Mouse (Mus musculus): ENCODE data around the gene Pdhb. TPM values are rescaled to one million over a fixed set of nuclear protein-coding genes. Genes with fewer than 3 reads are reported as not detected.

Gene Pdhb
- 259 and 285 TPM in 2 replicates for polyA plus RNA-seq (2015; fragmentation: Nextera tagmentation; extraction: Ambion mirVana)

- Histone ChIP-seq H3K4me2 (peak within 1 kb of the TSS; percentile 81), H3K9ac (peak within 1 kb of the TSS; percentile 95), H3K4me3 (peak within 1 kb of the TSS; percentile 98), H3K27me3 (no peaks in the 10 kb centered on the region), H3K36me3 (peaks cover 34% of the 10 kb centered on the region), H3K27ac (replicated peaks) (peak within 1 kb of the TSS; percentile 91), H3K4me1 (replicated peaks) (peaks cover 17% of the 10 kb centered on the region), H3K9me3 (no peaks in the 10 kb centered on the region)
- under 1% methylated on average over 64 of the region's 64 CpGs for WGBS
- ATAC-seq (ENCODE audit: low read depth), result peak; percentile 100
Observed at GRCm38 (mm10) chr14:8172507-8173410, at the start of gene Pdhb. Gene Pdhb (minus strand): TSS chr14:8173025.

DNA sequence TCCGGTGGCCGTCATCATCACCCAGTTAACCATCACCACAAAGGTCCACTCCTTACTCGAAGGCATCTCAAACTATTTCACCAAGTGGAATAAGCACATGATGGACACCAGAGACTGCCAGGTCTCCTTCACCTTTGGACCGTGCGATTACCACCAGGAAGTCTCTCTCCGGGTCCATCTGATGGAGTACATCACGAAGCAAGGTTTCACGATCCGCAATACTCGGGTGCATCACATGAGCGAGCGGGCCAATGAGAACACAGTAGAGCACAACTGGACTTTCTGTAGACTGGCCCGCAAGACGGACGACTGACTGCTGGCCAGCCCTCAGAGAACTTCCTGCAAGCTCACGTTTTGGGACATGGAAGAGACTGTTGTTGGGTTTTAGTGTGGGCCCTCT, 49.7 kb upstream of the Pdhb start:
- WGBS, result 95% methylated on average over 16 of the region's 16 CpGs
- H3K4me2 ChIP-seq, result no peak overlapping the region
- ATAC-seq (ENCODE audit: low read depth), result no peak

DNA sequence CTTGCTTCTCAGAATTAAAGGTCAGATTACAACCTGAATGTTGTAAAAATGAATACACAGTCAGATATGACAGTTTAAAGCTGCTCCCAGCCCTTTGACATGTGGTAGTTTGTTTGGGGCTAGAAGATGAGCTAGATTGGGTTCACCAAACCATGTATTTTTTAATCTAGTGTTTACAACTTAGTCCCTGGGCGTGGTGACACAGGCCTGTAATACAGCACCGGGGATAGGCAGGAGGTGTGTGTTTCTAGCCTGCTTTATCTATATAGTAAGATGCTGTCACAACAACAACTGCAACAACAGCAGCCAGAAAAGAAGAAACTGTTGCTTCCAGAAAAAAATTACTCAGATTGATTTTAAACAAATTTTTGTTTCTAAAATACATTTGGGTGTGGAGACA, 48.1 kb upstream of the Pdhb start:
- peaks cover 29% of the 10 kb centered on the region for H3K4me1 ChIP-seq (replicated peaks)
- H3K4me2 ChIP-seq, result no peak overlapping the region
- H3K9ac ChIP-seq, result no peak overlapping the region
- H3K27ac ChIP-seq (replicated peaks), result no peak overlapping the region
- H3K27me3 ChIP-seq, result peaks cover 13% of the 10 kb centered on the region
- peaks cover 16% of the 10 kb centered on the region for H3K36me3 ChIP-seq
- H3K9me3 ChIP-seq, result no peaks in the 10 kb centered on the region
- ATAC-seq (ENCODE audit: low read depth), result no peak
- no peak overlapping the region for H3K4me3 ChIP-seq
- WGBS, result 97% methylated on average over 2 of the region's 2 CpGs

More for the DNA sequence above, 49.7 kb upstream of the Pdhb start:
- H3K9ac ChIP-seq, result no peak overlapping the region
- peaks cover 22% of the 10 kb centered on the region for H3K4me1 ChIP-seq (replicated peaks)
- no peaks in the 10 kb centered on the region for H3K9me3 ChIP-seq
- 0 out of 2 replicates have a peak, but pooled peaks cover 1% of the 10 kb centered on the region for H3K27me3 ChIP-seq
- H3K36me3 ChIP-seq, result peaks cover 16% of the 10 kb centered on the region
- H3K27ac ChIP-seq (replicated peaks), result no peak overlapping the region
- H3K4me3 ChIP-seq, result no peak overlapping the region

GRCm38 (mm10) chr14:8220306-8220705, 47.5 kb upstream of the Pdhb start:
- Histone ChIP-seq H3K4me2 (no peak overlapping the region), H3K4me1 (replicated peaks) (peaks cover 36% of the 10 kb centered on the region), H3K9me3 (no peaks in the 10 kb centered on the region), H3K36me3 (peaks cover 16% of the 10 kb centered on the region), H3K4me3 (no peak overlapping the region), H3K27me3 (peaks cover 19% of the 10 kb centered on the region), H3K9ac (no peak overlapping the region), H3K27ac (replicated peaks) (no peak overlapping the region)
- no peak for ATAC-seq (ENCODE audit: low read depth)
- 64% methylated on average over 7 of the region's 7 CpGs for WGBS

GRCm38 (mm10) chr14:8219876-8220275, 47.1 kb upstream of the Pdhb start:
- H3K4me2 ChIP-seq, result no peak overlapping the region
- no peaks in the 10 kb centered on the region for H3K9me3 ChIP-seq
- no peak overlapping the region for H3K4me3 ChIP-seq
- H3K9ac ChIP-seq, result no peak overlapping the region
- peaks cover 22% of the 10 kb centered on the region for H3K27me3 ChIP-seq
- peaks cover 40% of the 10 kb centered on the region for H3K4me1 ChIP-seq (replicated peaks)
- H3K36me3 ChIP-seq, result peaks cover 16% of the 10 kb centered on the region
- H3K27ac ChIP-seq (replicated peaks), result no peak overlapping the region
- ATAC-seq (ENCODE audit: low read depth), result no peak
- 40% methylated on average over 11 of the region's 11 CpGs for WGBS

- Histone ChIP-seq H3K27me3 (peaks cover 22% of the 10 kb centered on the region), H3K4me3 (no peak overlapping the region), H3K36me3 (peaks cover 16% of the 10 kb centered on the region), H3K4me1 (replicated peaks) (peaks cover 44% of the 10 kb centered on the region), H3K27ac (replicated peaks) (peak overlapping the region; percentile 52), H3K4me2 (peak overlapping the region; percentile 18), H3K9ac (peak overlapping the region; percentile 31; the same call in 1 of the 2 replicates), H3K9me3 (no peaks in the 10 kb centered on the region)
- WGBS, result 9% methylated on average over 10 of the region's 10 CpGs
- no peak for ATAC-seq (ENCODE audit: low read depth)
Observed at GRCm38 (mm10) chr14:8218730-8219380, 46.0 kb upstream of the Pdhb start.

- Histone ChIP-seq H3K9me3 (no peaks in the 10 kb centered on the region), H3K4me2 (peak overlapping the region; percentile 18), H3K27me3 (peaks cover 22% of the 10 kb centered on the region), H3K36me3 (peaks cover 12% of the 10 kb centered on the region), H3K9ac (no peak overlapping the region), H3K4me1 (replicated peaks) (peaks cover 44% of the 10 kb centered on the region), H3K27ac (replicated peaks) (no peak overlapping the region), H3K4me3 (no peak overlapping the region)
- ATAC-seq (ENCODE audit: low read depth), result no peak
- 40% methylated on average over 7 of the region's 7 CpGs for WGBS
Observed at GRCm38 (mm10) chr14:8218238-8218637, 45.4 kb upstream of the Pdhb start.

- 70% methylated on average over 5 of the region's 5 CpGs for WGBS
- Histone ChIP-seq H3K27ac (replicated peaks) (no peak overlapping the region), H3K9ac (no peak overlapping the region), H3K9me3 (no peaks in the 10 kb centered on the region), H3K4me3 (no peak overlapping the region; the same call in 1 of the 2 replicates), H3K4me2 (peak overlapping the region; percentile 82), H3K27me3 (peaks cover 22% of the 10 kb centered on the region), H3K4me1 (replicated peaks) (peaks cover 44% of the 10 kb centered on the region), H3K36me3 (no peaks in the 10 kb centered on the region)
- ATAC-seq (ENCODE audit: low read depth), result no peak
Observed at GRCm38 (mm10) chr14:8216100-8216499, 43.3 kb upstream of the Pdhb start.

GRCm38 (mm10) chr14:8215208-8215778, 42.5 kb upstream of the Pdhb start:
- H3K4me3 ChIP-seq, result peak overlapping the region; percentile 63
- no peaks in the 10 kb centered on the region for H3K9me3 ChIP-seq
- ATAC-seq (ENCODE audit: low read depth), result no peak
- peaks cover 44% of the 10 kb centered on the region for H3K4me1 ChIP-seq (replicated peaks)
- H3K36me3 ChIP-seq, result no peaks in the 10 kb centered on the region
- H3K9ac ChIP-seq, result peak overlapping the region; percentile 89
- H3K27me3 ChIP-seq, result peaks cover 22% of the 10 kb centered on the region
- 19% methylated on average over 21 of the region's 21 CpGs for WGBS
- peak overlapping the region; percentile 82 for H3K4me2 ChIP-seq
- H3K27ac ChIP-seq (replicated peaks), result no peak overlapping the region

DNA sequence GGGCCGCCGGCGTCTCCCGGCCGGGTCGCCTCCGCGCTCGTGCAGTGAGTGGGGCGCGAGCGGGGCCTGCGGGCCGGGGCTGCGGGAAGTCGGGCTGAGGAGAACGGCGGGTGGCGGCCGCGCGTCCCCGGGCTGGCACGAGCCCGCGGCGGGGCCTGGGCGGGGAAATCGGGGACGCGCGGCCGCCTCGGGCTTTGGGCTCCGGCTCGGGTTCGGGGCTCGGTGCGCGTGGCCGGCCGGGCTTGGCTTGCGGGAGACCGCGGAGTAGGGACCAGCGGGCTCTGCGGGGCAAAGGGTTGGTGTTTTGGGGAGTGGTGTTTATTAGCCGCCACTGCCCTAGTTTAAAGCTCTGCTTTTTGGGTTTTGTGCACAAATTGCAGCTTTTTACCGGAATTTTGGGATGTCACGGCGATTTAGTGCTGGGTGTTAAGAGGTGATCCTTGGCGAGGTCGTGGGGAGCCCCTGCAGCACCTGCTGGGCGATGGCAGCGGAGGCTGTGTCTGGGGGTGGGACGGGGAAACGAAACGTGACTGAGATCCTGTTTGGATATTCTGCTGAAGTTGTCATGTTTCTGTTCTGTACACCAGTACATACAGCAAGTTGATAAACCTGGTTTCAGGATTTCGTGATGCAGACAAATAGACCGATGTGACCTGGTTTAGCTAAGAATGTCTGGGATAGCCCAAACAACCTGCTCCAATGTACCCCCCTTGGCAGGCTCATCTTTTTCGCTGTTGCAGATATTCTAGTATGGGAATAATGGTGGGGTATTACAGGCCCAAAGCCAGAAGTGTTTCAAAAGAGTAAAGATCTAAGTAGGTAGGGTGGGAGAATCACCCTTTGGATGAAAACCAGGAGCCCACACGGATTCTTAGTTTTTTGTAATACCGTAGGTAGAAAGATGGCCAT, 41.7 kb upstream of the Pdhb start:
- peaks cover 38% of the 10 kb centered on the region for H3K4me1 ChIP-seq (replicated peaks)
- H3K9ac ChIP-seq, result peak overlapping the region; percentile 89
- H3K27me3 ChIP-seq, result peaks cover 22% of the 10 kb centered on the region
- H3K9me3 ChIP-seq, result no peaks in the 10 kb centered on the region
- WGBS, result 2% methylated on average over 58 of the region's 63 CpGs
- ATAC-seq (ENCODE audit: low read depth), result peak; percentile 90
- H3K36me3 ChIP-seq, result no peaks in the 10 kb centered on the region
- H3K4me3 ChIP-seq, result peak overlapping the region; percentile 63
- H3K27ac ChIP-seq (replicated peaks), result peak overlapping the region; percentile 94
- H3K4me2 ChIP-seq, result peak overlapping the region; percentile 82

DNA sequence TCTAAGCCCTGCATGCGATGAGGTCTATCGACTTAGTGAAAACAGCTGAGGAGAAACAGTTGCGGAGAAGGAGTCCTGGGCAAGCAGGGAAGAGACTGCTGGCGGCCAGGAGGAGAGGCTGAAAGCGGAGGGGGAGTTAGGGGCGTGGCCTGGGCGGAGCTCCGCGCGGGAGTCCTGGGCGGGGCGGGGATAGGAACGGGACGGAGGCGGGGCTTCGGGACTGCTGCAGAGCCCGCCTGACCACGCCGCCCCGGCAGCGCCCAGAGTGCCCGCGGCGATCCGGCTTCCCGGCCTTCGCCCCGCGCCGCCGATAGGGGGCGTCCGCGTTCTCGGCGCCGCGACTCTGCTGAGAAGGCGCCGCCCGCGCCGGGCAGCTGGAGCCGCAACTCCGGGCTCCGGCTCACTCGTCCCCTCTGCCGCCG, 41.0 kb upstream of the Pdhb start, which contains the start of gene Kctd6:
Gene Kctd6 (plus strand): TSS at position 338 of the 422 bp plus-strand sequence.
- WGBS, result under 1% methylated on average over 44 of the region's 49 CpGs
- peak; percentile 97 for ATAC-seq (ENCODE audit: low read depth)
- Histone ChIP-seq H3K27me3 (peaks cover 22% of the 10 kb centered on the region), H3K27ac (replicated peaks) (peak within 1 kb of the TSS; percentile 94), H3K36me3 (no peaks in the 10 kb centered on the region), H3K4me3 (peak within 1 kb of the TSS; percentile 63), H3K9me3 (no peaks in the 10 kb centered on the region), H3K4me1 (replicated peaks) (peaks cover 31% of the 10 kb centered on the region), H3K4me2 (peak within 1 kb of the TSS; percentile 82), H3K9ac (peak within 1 kb of the TSS; percentile 89)
